Mouse (Mus musculus) embryonic fibroblast, embryonic 13.5 days (primary cell): ENCODE data around the gene Sardh. TPM values are rescaled to one million over a fixed set of nuclear protein-coding genes. Genes with fewer than 3 reads are reported as not detected.

Source experiments
- H3K27ac ChIP-seq: 2 replicates; pipeline ENCODE4 v1.5.1; 2012; ENCODE audit warnings: low read length, control low read depth, inconsistent platforms; ENCODE audit not compliant: insufficient read depth
- H3K4me1 ChIP-seq: 2 replicates; pipeline ENCODE4 v1.6.1; 2011; ENCODE audit warnings: low read length; ENCODE audit not compliant: control insufficient read depth, insufficient read depth
- H3K4me3 ChIP-seq: 2 replicates; pipeline ENCODE4 v1.5.1; 2011; ENCODE audit warnings: mild to moderate bottlenecking, control low read depth, low read length; ENCODE audit not compliant: insufficient read depth
- CTCF ChIP-seq: IDR thresholded peaks from 2 replicates; pipeline ENCODE4 v1.5.1; 2011; ENCODE audit warnings: mild to moderate bottlenecking, control low read depth, low read length, moderate library complexity, borderline replicate concordance; ENCODE audit not compliant: insufficient read depth
- POLR2A ChIP-seq: IDR thresholded peaks from 2 replicates; pipeline ENCODE4 v1.6.1; 2011; ENCODE audit warnings: low read depth, mild to moderate bottlenecking, control low read depth, low read length, moderate library complexity
- polyA plus RNA-seq: library from polyadenylated mRNA; stranded (reverse); fragments of >200 nt; gene quantifications from 2 replicates; pipeline ENCODE4 v1.2.4, GENCODE M21; 2011; ENCODE audit warnings: low read depth; ENCODE audit not compliant: missing spikeins, insufficient read length

Sardh gene
- polyA plus RNA-seq, 1 experiment: 17.5 TPM

DNA sequence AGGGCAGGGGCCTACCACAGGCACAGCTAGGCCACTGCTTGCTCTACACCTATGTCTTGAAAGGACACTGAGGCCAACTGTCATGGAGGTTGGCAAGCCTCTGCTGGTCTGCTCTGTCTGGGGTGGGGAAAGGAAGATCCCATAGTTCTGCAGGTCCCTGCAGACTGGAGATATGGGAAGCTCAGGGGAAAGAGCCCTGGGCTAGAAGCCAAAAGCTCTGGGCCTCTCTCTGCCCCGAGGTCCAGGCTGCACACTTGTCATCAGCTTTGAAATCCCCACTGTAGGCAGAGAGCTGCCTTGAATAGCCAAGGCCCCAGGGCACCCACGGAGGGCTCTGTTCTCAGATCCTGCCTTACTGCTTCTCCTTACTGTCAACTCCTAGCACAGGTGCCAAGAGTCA, 20.2 kb upstream of the Sardh start:
- H3K27ac ChIP-seq: no peak overlapping the region
- H3K4me1 ChIP-seq: no peaks in the 10 kb centered on the region
- H3K4me3 ChIP-seq: no peak overlapping the region
- TF ChIP-seq POLR2A (no peak), CTCF (no peak)

- Histone ChIP-seq H3K4me1 (no peaks in the 10 kb centered on the region), H3K4me3 (no peak overlapping the region), H3K27ac (no peak overlapping the region)
- TF ChIP-seq POLR2A: no peak
Measured at GRCm38 (mm10) chr2:27265819-27266218, 17.7 kb upstream of the Sardh start.

DNA sequence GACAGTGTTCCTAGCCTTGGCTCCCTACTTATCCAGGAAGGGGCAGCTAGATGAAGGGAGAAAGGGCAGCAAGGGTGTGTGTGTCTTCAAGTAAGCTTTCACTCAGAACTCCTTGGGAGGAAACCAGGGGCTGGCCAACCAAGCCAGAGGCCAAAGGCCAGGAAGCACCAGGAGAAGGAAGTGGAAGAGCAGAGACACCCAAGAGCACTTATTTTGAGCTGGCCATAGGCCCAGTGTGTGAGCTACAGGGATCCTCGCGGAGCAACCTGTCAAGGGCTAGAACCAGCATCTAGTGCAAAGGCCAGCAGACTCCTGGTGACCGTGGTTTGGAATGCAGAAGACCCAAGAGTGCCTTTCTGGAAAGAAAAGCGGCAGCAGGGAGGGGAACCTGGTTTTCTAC, 14.8 kb upstream of the Sardh start:
- no peak for TF ChIP-seq CTCF
- no peak for TF ChIP-seq POLR2A
- Histone ChIP-seq H3K4me3 (no peak overlapping the region), H3K4me1 (no peaks in the 10 kb centered on the region), H3K27ac (no peak overlapping the region)

DNA sequence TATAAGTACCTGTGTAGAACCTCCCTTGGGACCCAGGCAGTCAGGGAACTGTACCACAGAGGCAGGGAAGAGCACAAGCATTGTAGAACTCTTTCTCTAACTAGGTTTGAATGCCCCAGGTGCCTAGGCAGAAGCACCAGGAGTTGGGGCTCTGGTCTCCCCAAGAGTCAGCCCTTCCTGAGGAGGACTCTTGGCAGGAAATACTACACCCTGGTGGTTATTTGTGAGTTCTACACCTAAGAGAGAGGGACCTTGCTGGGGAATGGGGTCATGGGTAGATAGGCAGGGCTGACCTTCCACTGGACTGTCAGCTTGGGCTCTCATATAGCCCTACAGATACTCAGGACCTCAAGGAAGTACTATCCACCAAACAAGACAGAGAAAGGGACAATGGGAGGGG, 3.3 kb upstream of the Sardh start:
- Histone ChIP-seq H3K27ac (no peak overlapping the region), H3K4me1 (no peaks in the 10 kb centered on the region), H3K4me3 (no peak overlapping the region)
- TF ChIP-seq CTCF: no peak
- TF ChIP-seq POLR2A: no peak

DNA sequence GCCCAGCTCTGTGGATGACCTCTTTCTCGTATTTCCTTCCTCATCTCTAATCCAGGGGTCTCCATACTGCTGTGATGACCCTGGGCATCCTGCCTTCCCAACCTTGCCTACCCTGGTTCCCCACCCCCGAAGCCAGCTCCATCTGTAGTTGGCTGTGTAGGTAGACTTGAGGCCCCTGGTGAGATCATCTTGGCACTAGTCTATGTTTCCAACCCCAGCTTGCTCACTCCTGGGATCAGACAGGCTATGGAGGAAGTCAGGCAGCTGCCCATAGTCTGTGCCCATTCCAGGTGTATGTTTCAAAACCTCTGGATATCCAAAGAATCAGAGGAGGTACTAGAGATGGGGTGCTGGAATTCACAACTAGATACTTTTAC, 662 bp downstream of the Sardh start:
- H3K27ac ChIP-seq: peak overlapping the region; percentile 42; the same call in 1 of the 2 replicates
- H3K4me3 ChIP-seq: no peak overlapping the region
- no peaks in the 10 kb centered on the region for H3K4me1 ChIP-seq
- TF ChIP-seq CTCF: no peak
- TF ChIP-seq POLR2A: no peak

DNA sequence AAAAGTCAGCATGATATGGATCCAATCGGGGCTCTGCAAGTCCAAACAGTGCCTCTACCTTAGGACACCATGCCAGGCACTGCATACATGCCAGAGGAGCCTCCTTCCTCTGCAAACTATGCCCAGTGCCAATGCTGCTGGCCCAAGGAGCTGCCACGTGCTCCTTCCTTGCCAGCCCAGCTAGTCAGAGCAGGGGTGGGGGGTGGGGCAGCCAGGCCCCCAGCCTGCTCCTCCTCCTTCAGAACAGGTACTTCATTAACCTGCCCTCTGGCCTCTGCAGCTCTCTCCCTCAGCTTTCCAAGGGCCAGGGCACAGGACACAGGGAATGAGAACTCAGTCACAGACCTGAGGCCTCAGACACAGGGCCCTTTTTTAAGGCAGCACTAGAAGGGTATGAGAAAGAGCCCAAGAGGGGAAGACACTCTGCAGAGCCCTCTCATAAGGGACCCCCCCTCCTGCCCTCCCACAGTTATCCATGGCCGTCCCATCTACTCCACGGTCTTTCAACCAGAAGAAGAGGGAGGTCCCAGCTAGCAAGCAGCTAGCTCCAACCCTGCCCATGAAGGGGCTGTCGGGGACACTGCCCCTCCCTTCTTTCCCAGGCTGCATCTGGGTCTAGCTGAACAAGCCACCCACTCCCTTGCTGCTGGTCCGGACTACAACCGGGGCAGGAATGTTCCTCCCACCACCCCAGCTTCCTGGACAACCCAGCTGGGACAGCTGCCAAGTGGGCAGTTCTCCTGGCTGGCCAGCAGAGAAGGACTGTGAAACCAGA, 1.2 kb downstream of the Sardh start:
- peak overlapping the region; percentile 42; the same call in 1 of the 2 replicates for H3K27ac ChIP-seq
- TF ChIP-seq POLR2A: peak; percentile 67
- no peak for TF ChIP-seq CTCF

DNA sequence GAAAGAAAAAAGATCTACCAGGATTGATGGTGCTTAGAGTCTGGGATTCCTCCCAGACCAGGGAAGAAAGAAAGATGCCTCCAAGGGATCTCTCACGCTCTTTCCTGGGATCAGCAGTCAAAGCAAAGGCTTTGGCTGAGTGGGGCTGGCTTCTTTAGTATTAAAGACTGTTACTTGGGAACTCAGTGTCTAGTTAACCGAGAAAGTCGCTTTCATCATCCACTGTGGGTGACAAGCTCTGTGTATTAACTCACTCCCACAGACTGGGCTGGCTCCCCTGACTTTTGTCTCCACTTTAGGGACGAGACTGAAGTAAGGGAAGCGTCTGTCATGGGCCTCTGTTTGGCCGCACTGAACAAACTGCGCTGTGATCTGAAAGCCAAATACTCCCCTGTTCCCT, 2.2 kb downstream of the Sardh start:
- Histone ChIP-seq H3K4me1 (no peaks in the 10 kb centered on the region), H3K4me3 (no peak overlapping the region), H3K27ac (no peak overlapping the region)
- TF ChIP-seq POLR2A: no peak
- no peak for TF ChIP-seq CTCF

More for the DNA sequence above, 1.2 kb downstream of the Sardh start:
- Histone ChIP-seq H3K4me3 (no peak overlapping the region), H3K4me1 (no peaks in the 10 kb centered on the region)

- TF ChIP-seq CTCF (peak; percentile 56), POLR2A (no peak)
- Histone ChIP-seq H3K4me3 (no peak overlapping the region), H3K4me1 (peaks cover 4% of the 10 kb centered on the region; the same call in 1 of the 2 replicates), H3K27ac (no peak overlapping the region)
Measured at GRCm38 (mm10) chr2:27237342-27237741, 10.8 kb downstream of the Sardh start.

DNA sequence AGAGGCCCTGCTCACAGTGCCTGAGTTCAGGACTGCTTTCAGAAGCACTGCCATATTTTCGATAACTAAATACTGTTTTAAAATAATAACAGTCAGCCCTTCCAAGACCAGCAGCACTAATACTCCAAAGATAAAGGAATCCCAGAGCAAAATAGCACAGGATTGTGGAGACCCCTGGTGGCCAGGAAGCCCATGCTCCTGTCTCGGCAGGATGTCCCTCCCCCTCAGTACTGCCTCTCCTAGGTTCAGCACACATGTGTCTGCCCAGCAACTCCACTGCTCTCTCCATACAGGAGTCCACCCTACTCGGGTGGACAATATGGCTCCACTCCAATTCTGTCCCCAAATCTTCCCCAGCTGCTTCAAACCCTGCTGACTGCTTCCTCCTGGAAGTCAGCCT, 12.4 kb downstream of the Sardh start:
- Histone ChIP-seq H3K4me1 (peaks cover 7% of the 10 kb centered on the region; the same call in 1 of the 2 replicates), H3K27ac (no peak overlapping the region), H3K4me3 (no peak overlapping the region)
- TF ChIP-seq POLR2A (no peak), CTCF (peak; percentile 70; the same call in 1 of the 2 replicates)

DNA sequence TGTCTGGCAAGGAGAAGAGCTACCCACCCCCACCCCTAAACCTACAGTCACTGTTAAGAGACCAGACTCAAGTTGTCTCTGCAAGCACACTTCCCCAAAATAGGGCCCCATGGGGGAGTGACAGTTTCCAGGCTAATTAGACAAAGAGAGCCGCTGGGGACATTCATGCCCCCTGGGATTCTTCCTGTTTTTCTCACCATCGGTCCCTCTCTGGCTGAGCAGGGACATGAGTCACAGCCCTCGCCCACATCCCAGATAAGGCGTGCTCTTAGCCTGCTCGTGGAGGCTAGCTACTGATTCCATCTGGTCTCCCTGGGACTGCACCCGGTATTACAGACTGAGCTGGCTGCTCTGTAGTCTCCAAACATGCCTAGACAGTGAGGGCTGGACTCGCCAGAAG, 15.8 kb downstream of the Sardh start:
- peaks cover 7% of the 10 kb centered on the region; the same call in 1 of the 2 replicates for H3K4me1 ChIP-seq
- H3K4me3 ChIP-seq: no peak overlapping the region
- TF ChIP-seq POLR2A (no peak), CTCF (no peak)
- H3K27ac ChIP-seq: peak overlapping the region; percentile 52
